Mouse (Mus musculus): Measurements from ENCODE around the gene Rnf224. TPM values are rescaled to one million over a fixed set of nuclear protein-coding genes. Genes with fewer than 3 reads are reported as not detected.

The Rnf224 gene
- total and polyA plus RNA-seq, 3 experiments = not detected

- no peaks in the 10 kb centered on the region for H3K36me3 ChIP-seq (replicated peaks in 1 of 2; ENCODE audit: control insufficient read depth in 1 of 2, insufficient read depth in 1 of 2, low read length in 1 of 2)
- no peak overlapping the region for H3K4me2 ChIP-seq (ENCODE audit: insufficient read depth, low read depth, poor library complexity, severe bottlenecking)
- H3K9ac ChIP-seq (ENCODE audit: insufficient read depth, low read depth) = no peak overlapping the region
- dilution Hi-C loops (cut with MboI; ENCODE audit: extremely low pct_ligation_motif_present, extremely low pct_unique_long_range_greater_than_20kb, low sequenced_read_pairs) = no loop called here
- H3K9me3 ChIP-seq (replicated peaks; ENCODE audit: low read length) = no peaks in the 10 kb centered on the region
- H3K79me2 ChIP-seq (replicated peaks; ENCODE audit: control insufficient read depth, extremely low read depth, insufficient read depth, poor library complexity, severe bottlenecking) = no peaks in the 10 kb centered on the region
- no peak for DNase-seq (ENCODE audit: extremely low read depth)
- no peak overlapping the region for H3K27ac ChIP-seq (ENCODE audit: insufficient read depth, low read depth)
- no peak for TF ChIP-seq BHLHE40 (IDR thresholded peaks at IDR 0.05; ENCODE audit: low read depth, low read length)
- TF ChIP-seq UBTF (IDR thresholded peaks at IDR 0.05; ENCODE audit: low read depth, low read length) = no peak
- no peak for TF ChIP-seq MXI1 (IDR thresholded peaks at IDR 0.05; ENCODE audit: low read depth, low read length)
- TF ChIP-seq JUN (IDR thresholded peaks at IDR 0.05; ENCODE audit: insufficient read depth, low read depth, low read length) = no peak
- no peak for TF ChIP-seq ZC3H11A (IDR thresholded peaks at IDR 0.05; ENCODE audit: low read depth, low read length)
- TF ChIP-seq NRF1 (IDR thresholded peaks at IDR 0.05; ENCODE audit: low read depth, low read length) = no peak
- no peak for TF ChIP-seq ZNF384 (IDR thresholded peaks at IDR 0.05; ENCODE audit: low read depth, low read length)
- no peak for TF ChIP-seq ELF1 (IDR thresholded peaks at IDR 0.05; ENCODE audit: low read depth, low read length)
- TF ChIP-seq POLR2A (IDR thresholded peaks at IDR 0.05; ENCODE audit: low read depth, low read length) = no peak
- TF ChIP-seq PAX5 (IDR thresholded peaks at IDR 0.05; ENCODE audit: low read length) = no peak
- no peak for TF ChIP-seq USF1 (IDR thresholded peaks at IDR 0.05; ENCODE audit: low read depth, low read length)
- TF ChIP-seq TCF12 (IDR thresholded peaks at IDR 0.05; ENCODE audit: low read depth, low read length) = no peak
- no peak for TF ChIP-seq MYC (IDR thresholded peaks at IDR 0.05; ENCODE audit: low read depth, low read length)
- no peak for TF ChIP-seq TBP (conservative IDR thresholded peaks at IDR 0.05; ENCODE audit: low read depth, low read length)
- no peak for TF ChIP-seq CTCF (conservative IDR thresholded peaks at IDR 0.05 in 1 of 2, IDR thresholded peaks at IDR 0.05 in 1 of 2; ENCODE audit: low read depth in 2 of 2, low read length in 2 of 2)
- TF ChIP-seq IRF4 (IDR thresholded peaks at IDR 0.05; ENCODE audit: low read depth, low read length) = no peak
- in situ Hi-C loops (cut with MboI; ENCODE audit: low pct_ligation_motif_present, low pct_unique_long_range_greater_than_20kb, low sequenced_read_pairs) = no loop called here
- peaks cover 4 to 10% of the 10 kb centered on the region in 2 experiments for H3K4me1 ChIP-seq (ENCODE audit: control insufficient read depth in 1 of 2, insufficient read depth in 2 of 2)
- H3K4me3 ChIP-seq (replicated peaks in 1 of 3; ENCODE audit: low read depth in 2 of 3, low read length in 2 of 3, poor library complexity in 1 of 3) = no peak overlapping the region
- H3K27me3 ChIP-seq (replicated peaks) = peaks cover 93% of the 10 kb centered on the region
Observed at GRCm38 (mm10) chr2:25233421-25233820, 3.2 kb downstream of the Rnf224 start.

- Histone ChIP-seq H3K4me2 (ENCODE audit: insufficient read depth, low read depth, poor library complexity, severe bottlenecking) (no peak overlapping the region), H3K27ac (ENCODE audit: insufficient read depth, low read depth) (no peak overlapping the region), H3K36me3 (replicated peaks in 1 of 2; ENCODE audit: control insufficient read depth in 1 of 2, insufficient read depth in 1 of 2, low read length in 1 of 2) (no peaks in the 10 kb centered on the region), H3K9ac (ENCODE audit: insufficient read depth, low read depth) (no peak overlapping the region), H3K4me3 (replicated peaks in 1 of 3; ENCODE audit: low read depth in 2 of 3, low read length in 2 of 3, poor library complexity in 1 of 3) (no peak overlapping the region), H3K27me3 (replicated peaks) (peaks cover 70% of the 10 kb centered on the region), H3K9me3 (replicated peaks; ENCODE audit: low read length) (no peaks in the 10 kb centered on the region), H3K4me1 (ENCODE audit: control insufficient read depth in 1 of 2, insufficient read depth in 2 of 2) (peaks cover 6 to 21% of the 10 kb centered on the region in 2 experiments), H3K79me2 (replicated peaks; ENCODE audit: control insufficient read depth, extremely low read depth, insufficient read depth, poor library complexity, severe bottlenecking) (no peaks in the 10 kb centered on the region)
- dilution Hi-C loops (cut with MboI; ENCODE audit: extremely low pct_ligation_motif_present, extremely low pct_unique_long_range_greater_than_20kb, low sequenced_read_pairs) = no loop called here
- in situ Hi-C loops (cut with MboI; ENCODE audit: low pct_ligation_motif_present, low pct_unique_long_range_greater_than_20kb, low sequenced_read_pairs) = no loop called here
- no peak for DNase-seq (ENCODE audit: extremely low read depth)
- TF ChIP-seq NELFE (IDR thresholded peaks at IDR 0.05; ENCODE audit: low read depth, low read length) (no peak), SIN3A (IDR thresholded peaks at IDR 0.05; ENCODE audit: low read length) (no peak), TBP (conservative IDR thresholded peaks at IDR 0.05; ENCODE audit: low read depth, low read length) (no peak), ETS1 (conservative IDR thresholded peaks at IDR 0.05; ENCODE audit: low read depth, low read length) (no peak), ELF1 (IDR thresholded peaks at IDR 0.05; ENCODE audit: low read depth, low read length) (no peak)
Observed at GRCm38 (mm10) chr2:25231038-25231437, 5.5 kb downstream of the Rnf224 start.

Data from CH12.LX (cell line).